Mouse (Mus musculus) E14TG2a.4 (cell line): Measurements from ENCODE around the gene Pck2.

Experiments used
- CTCF ChIP-seq: conservative IDR thresholded peaks from 2 replicates; pipeline ENCODE4 v1.5.1; 2014; ENCODE audit warnings: low read length
- NANOG ChIP-seq: IDR thresholded peaks from 2 replicates; pipeline ENCODE4 v1.6.1; 2014; ENCODE audit warnings: borderline replicate concordance, low read length, mixed read lengths
- POU5F1 ChIP-seq: IDR thresholded peaks from 2 replicates; pipeline ENCODE4 v1.6.1; 2014; ENCODE audit warnings: low read length, borderline replicate concordance

DNA sequence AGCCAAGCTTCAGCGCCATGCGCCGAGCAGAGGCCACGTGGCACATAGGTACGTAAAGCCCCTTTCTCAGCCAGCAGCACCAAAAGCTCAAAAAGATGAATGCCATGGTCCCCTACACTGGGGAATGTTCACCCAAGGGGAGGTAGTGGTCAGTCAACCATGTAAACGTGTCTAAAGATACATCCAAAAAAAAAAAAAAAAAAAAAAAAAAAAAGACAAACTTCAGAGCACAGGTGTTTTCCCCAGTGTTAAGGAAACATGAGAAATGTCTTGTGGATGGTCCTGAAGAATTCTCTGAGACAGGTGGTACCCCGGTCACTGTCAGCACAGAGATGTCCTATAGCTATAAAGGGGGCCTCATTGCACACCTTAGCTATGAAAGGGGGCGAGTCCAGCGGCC is 34.5 kb upstream of the Pck2 start:
- no peak for TF ChIP-seq CTCF
- no peak for TF ChIP-seq POU5F1
- TF ChIP-seq NANOG: no peak
